Mouse (Mus musculus): ENCODE measurements at regions not wholly inside any gene's neighbourhood (a gene's known extent, or its start where the extent isn't known, plus 50 kb on each side); places are given as distances from the start of the nearest gene placed in this dataset.

GRCm38 (mm10) chr4:95383216-95383892, 174.0 kb upstream of the Fggy start:
- TF ChIP-seq CTCF (IDR thresholded peaks at IDR 0.05; ENCODE audit: insufficient read depth, low read depth, low read length) (no peak), POLR2A (IDR thresholded peaks at IDR 0.05; ENCODE audit: insufficient read depth, low read depth, low read length) (no peak)

All from olfactory bulb, adult 2 months (tissue).